Mouse (Mus musculus) stomach, postnatal 0 days (tissue): ENCODE measurements around the gene Bicral.

Experiments
- CTCF ChIP-seq: IDR thresholded peaks from 2 replicates; pipeline ENCODE4 v1.5.1; 2016; ENCODE audit warnings: antibody characterized with exemption, low read depth, mild to moderate bottlenecking, moderate library complexity
- EP300 ChIP-seq: optimal IDR thresholded peaks from 2 replicates; pipeline ENCODE3; 2016; ENCODE audit warnings: antibody characterized with exemption

GRCm38 (mm10) chr17:46903876-46904490 lies 45.7 kb upstream of the Bicral start:
- peak; percentile 96 for TF ChIP-seq CTCF
- no peak for TF ChIP-seq EP300
